Mouse (Mus musculus) hematopoietic stem cell, adult 5-6 weeks (primary cell): ENCODE measurements around the gene Doc2g. TPM values are rescaled to one million over a fixed set of nuclear protein-coding genes. Genes with fewer than 3 reads are reported as not detected.

Experiments used
- ATAC-seq, 2 experiments: fragments of 125-278 bp in 1 of 2; replicated peaks in 1 of 2; 2 replicates each; pipeline ENCODE4 v1.8.0; 2016 to 2017; ENCODE audit warnings: inconsistent platforms in 2 of 2, mild to moderate bottlenecking in 2 of 2, moderate number of reproducible peaks in 2 of 2, low read depth in 1 of 2, moderate TSS enrichment in 1 of 2; ENCODE audit not compliant: low FRiP score in 2 of 2, poor library complexity in 2 of 2, severe bottlenecking in 2 of 2, insufficient read depth in 1 of 2, low TSS enrichment in 1 of 2
- total RNA-seq: library from RNA; stranded (forward); fragments of 172-1452, 232-1000 nt; gene quantifications from 2 replicates; pipeline ENCODE4 v1.2.3, GENCODE M21; 2017

Doc2g gene
- total RNA-seq, 1 experiment from 2014 or later: 1.5 TPM

DNA sequence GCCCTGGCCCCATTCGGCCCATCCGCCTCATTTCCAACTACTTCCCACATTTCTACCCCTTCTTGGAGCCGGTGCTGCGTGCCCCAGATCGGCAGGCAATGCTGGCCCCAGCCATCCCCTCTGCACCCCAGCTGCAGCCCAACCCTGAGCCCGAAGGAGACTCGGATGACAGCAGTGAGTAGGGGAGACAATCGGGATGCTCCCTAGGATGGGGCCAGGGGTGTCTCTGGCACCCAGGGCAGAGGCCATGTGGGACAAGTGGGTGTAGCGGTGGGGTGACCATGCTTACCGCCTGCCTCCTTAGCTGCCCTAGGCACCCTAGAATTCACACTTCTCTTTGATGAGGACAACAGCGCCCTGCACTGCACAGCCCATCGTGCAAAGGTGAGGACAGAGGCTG, 528 bp downstream of the Doc2g start:
- ATAC-seq: no peak

- ATAC-seq: no peak
These were observed 1.2 kb downstream of the Doc2g start for GRCm38 (mm10) chr19:4004331-4004730.

DNA sequence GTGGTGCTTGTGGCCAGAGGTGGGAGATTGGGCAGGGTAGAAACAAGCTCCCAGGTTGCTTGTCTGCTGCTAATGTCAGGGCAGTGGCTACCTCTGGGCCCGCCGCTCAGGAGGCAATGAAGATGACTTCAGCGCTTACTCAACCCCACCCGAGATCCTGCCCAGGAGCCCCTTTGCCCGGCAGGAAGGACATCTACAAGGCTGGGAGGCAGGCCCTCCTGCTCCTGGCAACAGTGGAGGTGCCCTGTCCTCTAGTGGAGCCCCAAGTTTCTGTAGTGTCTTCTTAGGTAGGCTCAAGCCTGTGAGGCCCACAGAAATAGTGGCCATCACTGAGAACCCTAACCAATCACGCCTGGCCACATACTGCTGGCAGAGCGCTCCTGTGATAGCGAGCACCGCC, 2.0 kb downstream of the Doc2g start:
- ATAC-seq: no peak

DNA sequence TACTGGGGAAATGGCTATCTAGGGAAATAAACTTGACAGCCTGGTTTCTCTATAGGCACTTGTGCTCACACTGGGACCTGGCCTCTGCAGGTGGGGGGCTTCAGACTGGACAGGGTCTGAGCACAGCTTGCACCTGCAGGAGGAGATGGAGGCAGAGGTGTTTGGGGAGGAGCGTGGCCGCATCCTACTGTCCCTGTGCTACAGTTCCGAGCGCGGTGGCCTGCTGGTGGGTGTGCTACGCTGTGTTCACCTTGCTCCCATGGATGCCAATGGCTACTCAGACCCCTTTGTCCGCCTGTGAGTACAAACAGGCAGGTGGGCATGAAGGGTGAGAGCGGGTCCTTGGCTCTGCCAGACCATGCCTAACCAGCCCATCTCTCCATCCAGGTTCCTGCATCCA, 2.9 kb downstream of the Doc2g start:
- no peak for ATAC-seq

DNA sequence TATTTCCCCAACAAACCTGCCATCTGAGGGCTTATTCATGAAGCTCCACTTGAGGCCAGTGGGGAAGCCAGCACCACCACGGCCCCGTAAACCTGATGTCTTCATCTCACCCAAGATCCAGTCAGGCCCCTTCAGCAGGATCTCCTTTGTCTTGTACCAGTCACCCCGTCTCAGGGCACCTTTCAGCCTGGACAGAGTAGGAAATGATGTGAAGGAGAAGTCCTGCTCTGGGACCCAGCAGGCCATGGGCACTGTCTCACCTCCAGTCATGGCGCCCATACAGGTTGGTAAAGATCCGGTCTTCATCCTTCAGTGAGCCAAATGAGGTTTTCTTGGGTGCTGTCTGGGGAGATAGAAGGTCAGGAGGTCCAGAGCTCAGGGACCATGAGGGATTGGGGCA, 8.0 kb downstream of the Doc2g start:
- ATAC-seq: no peak

- peak; percentile 97 to 98 for ATAC-seq
These were observed 9.4 kb downstream of the Doc2g start, which contains the start of gene Ndufv1 for GRCm38 (mm10) chr19:4012432-4013022. TSS of gene Ndufv1 (minus strand) at chr19:4012806.

DNA sequence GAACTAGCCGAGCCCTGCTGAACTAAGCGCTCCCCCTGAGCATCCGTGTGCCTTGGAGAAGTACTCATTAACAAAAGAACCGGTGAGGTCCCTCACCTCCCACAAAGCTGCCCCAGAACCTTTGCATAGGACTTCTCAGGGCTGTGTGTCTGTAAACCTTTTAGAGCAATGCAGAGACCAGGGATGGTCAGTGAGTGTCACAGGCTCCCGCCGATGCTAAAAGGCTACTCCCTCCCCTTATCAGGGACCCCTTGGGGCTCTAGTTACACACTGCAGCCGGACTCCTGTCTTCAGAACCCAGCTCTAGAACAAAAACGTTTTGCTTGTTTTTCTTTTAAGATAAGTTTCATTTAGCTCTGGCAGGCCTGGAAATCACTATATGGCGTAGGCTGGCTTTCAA, 10.0 kb downstream of the Doc2g start:
- ATAC-seq: peak in 1 of 2 experiments; percentile 44; a peak in 2 of 4 replicates

GRCm38 (mm10) chr19:4014802-4015201, 11.7 kb downstream of the Doc2g start:
- no peak for ATAC-seq

DNA sequence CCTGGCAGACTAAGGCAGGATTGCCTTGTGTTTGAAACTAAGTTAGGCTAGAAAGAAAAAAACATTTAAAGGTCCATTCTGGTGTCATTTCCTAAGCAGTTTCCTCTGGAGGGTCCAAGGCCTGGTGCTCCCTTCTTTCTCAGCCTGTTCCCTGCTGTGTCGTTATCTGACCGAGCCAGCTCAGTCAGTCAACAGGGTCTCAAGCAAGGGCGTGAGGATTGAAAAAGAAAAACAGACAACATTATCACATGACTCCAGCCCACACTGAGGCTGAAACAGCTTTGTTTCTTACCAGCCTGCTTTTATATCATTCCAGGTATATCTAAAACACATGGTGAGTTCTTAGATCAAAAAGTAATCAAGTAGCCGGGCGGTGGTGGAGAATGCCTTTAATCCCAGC, 12.5 kb downstream of the Doc2g start:
- ATAC-seq: no peak

DNA sequence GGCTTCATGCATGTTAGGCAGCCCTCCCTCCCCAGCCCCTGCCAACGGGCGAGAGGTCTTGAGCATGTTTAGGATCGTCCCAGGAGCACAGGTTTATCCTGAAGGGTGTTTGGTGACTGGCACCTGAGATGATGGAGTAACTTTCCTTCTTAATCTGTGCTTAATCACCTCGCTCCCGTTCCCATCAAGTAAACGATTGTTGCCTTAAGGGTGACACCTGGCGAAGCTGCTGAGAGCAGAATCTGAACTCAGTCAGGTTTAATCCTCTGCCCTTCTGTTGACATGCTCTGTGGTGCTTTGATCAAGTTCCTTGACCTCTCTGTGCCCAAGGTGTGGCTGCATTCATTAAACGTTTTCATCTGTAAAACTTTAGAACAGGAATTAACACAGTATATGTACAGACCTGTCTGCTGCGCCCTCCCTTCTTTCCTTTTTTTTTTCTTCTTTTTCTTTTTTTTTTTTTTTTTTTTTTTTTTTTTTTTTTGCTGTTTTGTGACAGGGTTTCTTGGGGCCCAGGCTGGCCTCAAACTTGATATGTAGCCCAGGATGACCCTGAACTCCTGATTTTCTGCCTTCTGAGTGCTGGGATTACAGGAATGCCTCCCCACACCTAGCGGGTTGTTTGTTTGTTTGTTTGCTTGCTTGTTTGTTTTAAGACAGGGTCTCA, 14.9 kb downstream of the Doc2g start:
- ATAC-seq: no peak

DNA sequence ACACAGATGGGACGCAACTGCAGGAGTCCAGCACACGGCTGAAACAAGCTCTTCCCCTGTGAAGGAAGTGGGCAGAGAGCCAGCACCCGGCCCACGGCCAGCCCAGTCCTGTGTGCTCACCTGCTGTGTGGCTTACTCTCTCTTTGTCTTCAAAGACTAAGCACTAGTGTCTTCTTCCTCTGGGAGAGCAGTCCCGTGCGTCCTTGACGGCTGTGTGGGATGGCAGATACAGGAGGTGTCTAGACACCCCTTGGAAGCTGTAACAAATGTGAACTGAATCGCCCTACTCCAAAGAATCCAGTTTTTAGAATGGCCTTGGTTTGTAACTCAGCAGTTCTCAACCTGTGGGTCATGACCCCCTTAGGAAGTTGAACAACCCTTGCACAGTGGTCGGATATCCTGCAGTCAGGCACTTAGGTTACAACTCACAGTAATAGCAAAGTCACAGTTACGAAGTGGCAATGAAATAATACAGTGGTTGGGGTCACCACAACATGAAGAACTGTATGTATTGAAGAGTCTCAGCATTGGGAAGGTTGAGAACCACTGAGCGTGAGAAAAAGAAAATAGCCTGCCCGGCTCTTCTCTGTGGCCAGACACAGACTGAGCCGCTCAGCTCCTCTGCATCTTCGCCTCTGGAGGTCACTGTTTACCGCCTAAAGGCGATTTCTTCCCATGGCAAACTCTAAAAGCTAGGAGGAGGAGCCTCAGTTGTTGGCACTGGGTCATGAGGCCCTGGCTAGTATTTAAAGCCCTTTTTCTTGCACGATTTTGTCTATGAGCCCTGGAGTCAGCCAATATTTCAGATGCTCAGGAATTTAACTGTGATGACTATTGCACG, 15.8 kb downstream of the Doc2g start:
- peak; percentile 80 to 90 for ATAC-seq

GRCm38 (mm10) chr19:4023185-4023584, 20.1 kb downstream of the Doc2g start:
- ATAC-seq: no peak

DNA sequence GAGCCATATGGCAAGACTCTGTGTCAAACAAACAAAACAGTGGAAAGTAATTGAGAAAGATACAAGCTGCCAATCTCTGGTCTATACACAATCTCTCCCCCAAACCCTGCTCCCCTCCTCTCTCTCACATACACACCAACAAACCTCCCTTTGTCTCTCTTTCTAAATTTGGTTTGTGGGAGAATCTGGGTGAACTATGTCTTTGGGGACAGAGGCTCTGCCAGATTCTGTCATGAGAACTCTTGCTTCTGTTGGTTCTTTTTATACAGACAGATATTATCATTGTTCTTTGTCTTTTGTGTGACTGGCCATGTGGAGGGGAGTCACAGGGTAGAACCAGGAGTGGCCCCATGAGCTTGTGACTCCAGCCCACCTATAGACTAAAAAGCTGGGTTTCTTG, 24.5 kb downstream of the Doc2g start:
- no peak for ATAC-seq

DNA sequence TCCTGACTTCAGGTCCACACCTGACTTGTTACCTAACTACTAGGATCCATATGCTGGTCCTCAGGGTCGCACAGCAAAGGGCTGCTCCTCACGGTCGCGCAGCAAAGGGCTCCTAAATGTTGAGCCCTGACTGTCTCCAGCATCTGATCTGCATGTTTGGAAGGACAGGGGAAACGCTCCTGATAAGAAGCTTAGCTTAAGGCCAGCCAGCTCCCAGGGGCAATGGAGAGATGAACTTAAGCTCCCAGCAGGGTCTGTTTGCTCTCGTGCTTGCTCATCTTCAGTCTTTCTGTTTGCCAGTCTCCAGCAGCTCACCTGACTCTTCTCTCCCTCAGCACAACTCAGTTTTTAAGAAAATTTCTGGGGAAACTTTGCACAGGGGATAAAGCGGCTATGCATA, 29.6 kb downstream of the Doc2g start:
- ATAC-seq: no peak

DNA sequence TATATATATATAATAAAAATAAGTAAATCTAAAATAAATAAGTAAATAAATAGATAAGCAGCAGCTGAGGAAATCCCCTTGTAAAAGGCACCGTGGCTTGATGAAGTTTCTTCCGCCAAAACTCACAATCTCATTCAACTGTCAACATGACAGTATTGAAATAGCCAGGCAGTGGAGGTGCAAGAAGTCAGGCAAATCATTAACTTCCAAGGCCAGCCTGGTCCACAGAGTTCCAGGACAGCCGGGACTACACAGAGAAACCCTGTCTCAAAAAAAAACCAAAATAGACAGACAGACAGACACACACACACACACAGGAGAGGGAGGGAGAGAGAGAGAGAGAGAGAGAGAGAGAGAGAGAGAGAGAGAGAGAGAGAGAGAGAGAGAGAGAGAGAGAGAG, 30.2 kb downstream of the Doc2g start:
- no peak for ATAC-seq

- ATAC-seq: no peak
These were observed 30.6 kb downstream of the Doc2g start for GRCm38 (mm10) chr19:4033742-4034141.

DNA sequence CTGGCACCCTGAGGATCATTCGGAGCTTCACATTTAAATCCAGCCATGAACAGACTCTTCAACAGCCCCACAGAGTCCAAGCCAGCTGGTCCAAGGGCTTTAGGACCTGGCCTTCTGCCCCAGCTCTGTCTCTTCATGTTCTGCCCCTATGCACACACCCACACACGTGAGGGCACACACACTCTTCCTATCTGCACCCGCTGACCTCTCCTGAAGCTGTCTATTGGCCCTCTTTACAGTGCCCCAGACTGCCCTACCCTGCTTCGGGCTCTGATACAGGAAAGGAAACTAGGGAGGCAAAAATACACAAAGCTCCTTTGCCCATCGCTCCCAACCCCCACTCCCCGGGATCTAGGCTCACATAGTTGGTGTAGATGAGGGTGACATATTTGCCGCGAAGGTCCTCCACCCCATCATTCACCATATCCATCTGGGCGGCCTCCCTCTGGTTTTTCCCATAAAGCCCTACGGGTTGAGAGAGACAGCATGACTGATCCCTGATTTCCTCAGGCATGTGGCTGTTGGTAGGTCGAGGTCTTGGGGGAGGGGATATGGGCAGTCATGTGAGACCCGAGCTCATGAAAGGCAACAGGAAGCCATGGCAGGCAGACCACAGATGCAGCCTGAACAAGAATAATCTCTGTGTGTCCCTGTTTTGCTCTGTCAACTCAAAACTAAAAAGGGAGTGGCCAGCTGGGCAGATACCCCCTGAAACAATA, 33.4 kb downstream of the Doc2g start:
- ATAC-seq: no peak
